Mouse (Mus musculus): ENCODE results near the gene Nfe2l3.

DNA sequence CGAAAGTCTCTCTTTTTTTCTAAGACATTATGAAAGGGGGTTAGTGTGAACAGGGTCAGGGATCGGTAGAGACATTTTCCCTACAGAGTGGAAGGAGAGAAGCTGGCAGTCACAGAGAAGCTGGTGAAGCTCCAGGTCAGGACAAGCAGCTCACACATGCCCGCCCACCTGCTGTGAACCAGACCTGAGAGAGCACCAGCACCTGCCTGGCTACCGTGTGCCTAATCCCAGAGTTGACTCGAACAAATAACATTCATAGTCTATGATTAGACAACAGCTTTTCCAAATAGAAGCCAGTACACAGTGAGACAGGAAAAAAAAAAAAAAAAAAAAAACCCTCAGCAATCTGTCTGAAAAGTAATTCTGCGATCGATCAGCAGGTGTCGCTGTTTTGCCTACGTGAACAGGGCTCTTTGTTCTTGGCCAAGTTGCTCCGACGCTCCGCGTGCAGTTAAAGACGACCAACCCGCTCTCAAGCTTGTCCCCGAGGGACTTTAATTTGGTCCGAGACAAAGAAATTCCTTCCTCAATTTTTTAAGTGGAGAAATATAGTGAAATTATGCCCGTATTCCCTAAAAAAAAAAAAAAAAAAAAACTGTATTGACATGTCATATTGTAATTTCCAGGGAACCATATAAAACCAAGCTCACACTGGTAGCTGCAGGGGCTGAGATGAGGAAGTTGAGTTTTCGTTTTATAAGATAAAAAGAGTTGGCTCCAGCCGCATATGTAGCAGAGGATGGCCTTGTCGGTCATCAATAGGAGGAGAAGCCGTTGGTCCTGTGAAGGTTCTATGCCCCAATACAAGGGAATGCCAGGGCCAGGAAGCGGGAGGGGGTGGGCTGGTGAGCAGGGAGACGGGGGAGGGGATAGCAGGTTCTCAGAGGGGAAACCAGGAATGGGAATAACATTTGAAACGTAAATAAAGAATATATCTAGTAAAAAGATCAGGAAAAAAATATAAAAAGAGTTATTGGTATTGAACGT lies 48.4 kb upstream of the Nfe2l3 start:
- TF ChIP-seq CTCF (IDR thresholded peaks at IDR 0.05; ENCODE audit: borderline replicate concordance, insufficient read depth, low read length) (peak; percentile 78; the same call in 1 of the 2 replicates), POLR2A (IDR thresholded peaks at IDR 0.05; ENCODE audit: low read depth, low read length) (no peak)

All from embryonic fibroblast, embryonic 13.5 days (primary cell).